Mouse (Mus musculus) forebrain, embryonic 16.5 days (tissue): ENCODE measurements around the gene Itpk1. TPM values are rescaled to one million over a fixed set of nuclear protein-coding genes. Genes with fewer than 3 reads are reported as not detected.

Experiments used
- ATAC-seq: fragments of 200-750 bp; cut with Nextera tagmentation; 2 replicates; pipeline ENCODE4 v1.8.0; 2017; ENCODE audit warnings: mild to moderate bottlenecking, moderate library complexity
- H3K27ac ChIP-seq: fragments of 300-500 bp; sonication (generic); 2 replicates; pipeline ENCODE4 v1.5.1; 2014; ENCODE audit warnings: low read length, control low read depth
- H3K27me3 ChIP-seq: fragments of 300-500 bp; sonication (generic); replicated peaks from 2 replicates; pipeline ENCODE4 v1.6.1; 2014; ENCODE audit warnings: low read length; ENCODE audit not compliant: control insufficient read depth, insufficient read depth
- H3K36me3 ChIP-seq: fragments of 300-500 bp; sonication (generic); 2 replicates; pipeline ENCODE4 v1.6.1; 2014; ENCODE audit not compliant: control insufficient read depth, insufficient read depth
- H3K4me1 ChIP-seq: fragments of 300-500 bp; sonication (generic); replicated peaks from 2 replicates; pipeline ENCODE4 v1.6.1; 2014; ENCODE audit warnings: low read length; ENCODE audit not compliant: control insufficient read depth, insufficient read depth
- H3K4me2 ChIP-seq: fragments of 300-500 bp; sonication (generic); 2 replicates; pipeline ENCODE4 v1.6.1; 2014; ENCODE audit warnings: mild to moderate bottlenecking, low read length, control low read depth
- H3K4me3 ChIP-seq: fragments of 300-500 bp; sonication (generic); replicated peaks from 2 replicates; pipeline ENCODE4 v1.5.1; 2014; ENCODE audit warnings: mild to moderate bottlenecking, low read length, control low read depth
- H3K9ac ChIP-seq: fragments of 300-500 bp; sonication (generic); replicated peaks from 2 replicates; pipeline ENCODE4 v1.6.1; 2014; ENCODE audit warnings: low read depth, low read length, control low read depth
- H3K9me3 ChIP-seq: fragments of 300-500 bp; sonication (generic); 2 replicates; pipeline ENCODE4 v1.6.1; 2016; ENCODE audit warnings: low read length; ENCODE audit not compliant: control insufficient read depth
- WGBS: fragments of 180-500 bp; shearing (Covaris S2); extraction: QIAGEN DNeasy Blood & Tissue Kit; methylation state at CpG from one replicate; pipeline ENCODE4 v1.1.7; 2014; 5-methylcytosine and 5-hydroxymethylcytosine counted together
- polyA plus RNA-seq: library from polyadenylated mRNA; unstranded; fragments of >200 nt; fragmentation: Nextera tagmentation; extraction: Ambion mirVana; gene quantifications from 2 replicates; pipeline ENCODE4 v1.2.1, GENCODE M21; 2015

Gene Itpk1
- polyA plus RNA-seq, 1 experiment from 2014 or later = 68.7 TPM

DNA sequence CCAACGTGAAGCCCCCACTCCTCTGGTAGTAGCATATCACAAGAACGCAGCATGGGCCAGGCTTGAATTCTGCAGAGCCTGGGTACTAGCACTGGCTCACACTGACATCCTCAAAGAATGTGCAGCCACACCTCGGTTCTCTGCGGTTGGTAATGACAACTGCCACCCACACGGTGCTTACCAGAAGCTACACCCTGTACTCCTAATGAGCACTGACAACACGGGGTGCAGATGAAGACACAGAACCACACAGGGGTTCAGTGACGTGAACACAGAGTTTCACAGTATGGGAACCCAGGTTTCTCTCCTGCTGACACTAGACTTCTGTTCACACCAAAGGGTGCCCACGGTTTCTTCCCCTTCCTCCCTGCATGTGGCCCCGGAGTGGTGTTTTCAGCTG lies 76.5 kb downstream of the Itpk1 start:
- H3K36me3 ChIP-seq = no peaks in the 10 kb centered on the region; the same call in 1 of the 2 replicates
- H3K27ac ChIP-seq = no peak overlapping the region
- no peak overlapping the region for H3K9ac ChIP-seq
- no peaks in the 10 kb centered on the region for H3K27me3 ChIP-seq
- 89% methylated on average over 9 of the region's 9 CpGs for WGBS
- peaks cover 18% of the 10 kb centered on the region for H3K4me1 ChIP-seq
- H3K9me3 ChIP-seq = no peaks in the 10 kb centered on the region
- H3K4me3 ChIP-seq = no peak overlapping the region
- ATAC-seq = no peak
- no peak overlapping the region for H3K4me2 ChIP-seq

DNA sequence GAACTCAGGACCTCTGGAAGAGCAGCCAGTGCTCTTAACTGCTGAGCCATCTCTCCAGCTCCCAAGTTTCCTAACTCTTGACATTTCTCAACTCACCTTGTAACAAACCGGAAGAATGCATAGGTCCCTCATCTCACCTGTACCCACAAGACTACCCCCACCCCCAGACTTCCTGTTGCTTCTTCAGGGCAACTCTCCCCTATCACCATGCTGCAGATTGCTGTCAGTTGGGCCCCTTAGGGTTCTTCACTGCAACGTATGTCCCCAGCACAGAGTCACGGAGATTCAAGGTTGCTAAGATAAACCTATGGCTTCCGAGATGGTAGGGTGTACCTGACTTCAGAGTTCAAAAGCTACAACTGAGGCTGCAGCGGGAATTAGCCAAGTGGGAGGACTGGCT lies 77.2 kb downstream of the Itpk1 start:
- H3K4me2 ChIP-seq = no peak overlapping the region
- H3K9me3 ChIP-seq = no peaks in the 10 kb centered on the region
- no peak overlapping the region for H3K4me3 ChIP-seq
- no peaks in the 10 kb centered on the region for H3K27me3 ChIP-seq
- H3K9ac ChIP-seq = no peak overlapping the region
- 92% methylated on average over 5 of the region's 5 CpGs for WGBS
- H3K36me3 ChIP-seq = no peaks in the 10 kb centered on the region; the same call in 1 of the 2 replicates
- H3K4me1 ChIP-seq = peaks cover 12% of the 10 kb centered on the region
- no peak for ATAC-seq
- no peak overlapping the region for H3K27ac ChIP-seq

DNA sequence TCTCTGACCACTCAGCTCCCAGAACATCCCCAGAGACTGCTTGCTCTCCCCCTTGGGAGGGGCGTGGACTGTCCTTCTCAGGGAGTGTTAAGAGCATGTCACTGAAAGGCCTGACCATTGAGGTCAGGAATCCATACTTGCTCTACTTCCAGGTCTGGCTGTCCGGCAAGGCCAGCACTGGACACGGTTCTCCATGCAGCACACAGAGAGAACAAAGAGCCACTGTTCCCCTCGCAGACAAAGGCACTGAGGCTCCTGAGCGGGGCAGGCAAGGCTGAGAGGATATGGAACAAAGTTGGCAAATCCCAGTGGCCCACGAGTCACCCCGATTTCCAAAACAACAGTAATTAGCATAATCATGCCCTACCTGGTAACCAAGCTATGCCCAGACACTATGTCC lies 77.9 kb downstream of the Itpk1 start:
- Histone ChIP-seq H3K9me3 (no peaks in the 10 kb centered on the region), H3K4me2 (no peak overlapping the region), H3K27me3 (no peaks in the 10 kb centered on the region), H3K4me1 (peaks cover 6% of the 10 kb centered on the region), H3K9ac (no peak overlapping the region), H3K36me3 (no peaks in the 10 kb centered on the region; the same call in 1 of the 2 replicates), H3K27ac (no peak overlapping the region), H3K4me3 (no peak overlapping the region)
- WGBS = 26% methylated on average over 7 of the region's 7 CpGs
- ATAC-seq = no peak

DNA sequence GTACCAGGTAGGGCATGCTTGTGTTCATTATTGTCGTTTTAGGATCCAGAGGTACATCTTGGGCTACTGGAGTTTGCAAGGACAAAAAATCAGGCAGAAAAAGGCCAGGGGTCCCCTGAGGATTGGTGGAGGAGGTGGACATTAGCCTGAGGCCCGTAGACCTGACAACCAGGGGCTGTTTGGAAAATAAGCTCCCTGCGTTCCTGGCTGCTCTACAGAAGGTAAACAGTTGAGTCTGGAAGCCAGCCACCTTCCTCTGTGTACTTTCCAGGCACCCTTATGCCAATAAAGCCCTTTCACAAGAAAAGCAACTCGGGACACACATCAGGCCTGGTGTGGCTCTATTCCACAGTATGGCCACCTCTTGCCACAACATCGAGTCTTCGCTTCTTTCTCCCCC lies 79.0 kb downstream of the Itpk1 start:
- 84% methylated on average over 6 of the region's 6 CpGs for WGBS
- no peaks in the 10 kb centered on the region for H3K27me3 ChIP-seq
- H3K36me3 ChIP-seq = no peaks in the 10 kb centered on the region; the same call in 1 of the 2 replicates
- H3K27ac ChIP-seq = no peak overlapping the region
- no peaks in the 10 kb centered on the region for H3K4me1 ChIP-seq
- no peak overlapping the region for H3K9ac ChIP-seq
- H3K4me3 ChIP-seq = no peak overlapping the region
- no peaks in the 10 kb centered on the region for H3K9me3 ChIP-seq
- no peak overlapping the region for H3K4me2 ChIP-seq
- ATAC-seq = no peak

DNA sequence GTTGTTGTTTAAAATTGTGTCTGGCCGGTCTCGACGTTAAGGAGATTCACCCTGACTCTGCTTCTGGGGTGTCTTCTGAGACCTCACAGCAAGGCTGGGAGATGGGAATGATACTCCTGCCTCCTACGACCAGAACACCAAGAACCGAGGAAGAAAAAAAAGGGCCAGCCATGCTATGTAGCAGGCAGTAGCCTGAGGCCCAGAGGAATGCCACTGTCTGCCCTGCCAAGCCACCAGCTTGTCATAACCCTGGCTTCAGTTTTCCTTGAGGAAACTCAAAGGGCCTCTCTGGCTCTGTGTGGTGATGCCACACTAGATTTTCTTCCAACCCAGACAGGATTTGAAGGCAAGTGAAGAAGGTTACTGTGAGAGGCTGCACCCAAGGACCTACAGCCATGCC lies 79.6 kb downstream of the Itpk1 start:
- Histone ChIP-seq H3K9ac (no peak overlapping the region), H3K4me1 (no peaks in the 10 kb centered on the region), H3K9me3 (no peaks in the 10 kb centered on the region), H3K36me3 (no peaks in the 10 kb centered on the region; the same call in 1 of the 2 replicates), H3K4me3 (no peak overlapping the region), H3K4me2 (no peak overlapping the region), H3K27me3 (no peaks in the 10 kb centered on the region), H3K27ac (no peak overlapping the region)
- ATAC-seq = no peak
- WGBS = 84% methylated on average over 5 of the region's 5 CpGs

DNA sequence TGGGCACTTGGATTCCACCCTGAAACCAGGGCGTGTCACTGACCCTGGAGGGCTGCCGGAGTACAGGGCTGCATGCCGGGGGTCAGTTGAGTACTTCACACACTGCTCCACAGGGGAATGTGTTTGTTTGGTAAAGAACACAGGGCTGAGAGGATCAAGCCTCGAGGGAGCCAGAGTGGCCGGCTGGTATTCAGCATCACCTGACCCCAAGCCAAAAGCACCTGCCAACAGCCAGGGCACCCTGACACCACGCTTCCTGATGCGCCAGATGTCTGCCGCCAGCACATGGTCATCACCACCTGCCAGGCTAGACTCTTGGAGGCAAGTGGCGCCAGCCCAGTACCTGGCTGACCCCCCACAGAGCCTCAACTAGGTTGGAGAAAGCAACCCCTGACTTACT lies 80.9 kb downstream of the Itpk1 start:
- no peak for ATAC-seq
- no peaks in the 10 kb centered on the region for H3K27me3 ChIP-seq
- no peaks in the 10 kb centered on the region for H3K9me3 ChIP-seq
- no peak overlapping the region for H3K4me3 ChIP-seq
- H3K4me2 ChIP-seq = no peak overlapping the region
- H3K27ac ChIP-seq = no peak overlapping the region
- H3K9ac ChIP-seq = no peak overlapping the region
- 75% methylated on average over 9 of the region's 9 CpGs for WGBS
- no peaks in the 10 kb centered on the region; the same call in 1 of the 2 replicates for H3K36me3 ChIP-seq
- H3K4me1 ChIP-seq = 0 out of 2 replicates have a peak, but pooled peaks cover 2% of the 10 kb centered on the region

DNA sequence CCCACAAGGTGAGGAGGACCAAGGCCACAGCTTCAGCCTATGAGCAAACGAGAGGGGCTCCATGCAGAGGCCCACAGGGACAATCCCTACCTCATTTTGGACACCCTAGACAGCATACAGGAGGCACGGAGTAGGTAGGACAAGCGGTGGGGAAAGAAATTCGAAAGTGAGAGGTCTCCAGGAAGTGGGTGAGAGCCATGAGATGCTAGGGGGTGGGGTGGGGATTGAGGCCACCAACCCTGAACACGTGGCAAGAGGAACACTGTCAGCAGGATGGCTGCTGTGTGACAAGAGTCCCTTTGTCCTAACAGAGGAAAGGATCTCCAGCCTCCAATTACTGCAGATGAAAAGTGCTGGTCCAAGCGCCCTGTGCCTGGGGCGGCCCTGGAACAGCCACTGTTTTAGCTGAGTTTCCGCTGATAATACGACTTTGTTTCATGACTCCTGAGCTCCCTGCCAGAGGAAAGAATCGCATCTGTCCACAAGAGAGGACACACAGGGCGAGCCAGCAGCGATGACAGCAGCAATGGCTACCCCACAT lies 82.4 kb downstream of the Itpk1 start:
- Histone ChIP-seq H3K4me2 (no peak overlapping the region), H3K27ac (no peak overlapping the region), H3K4me1 (peaks cover 11% of the 10 kb centered on the region), H3K36me3 (no peaks in the 10 kb centered on the region), H3K9ac (no peak overlapping the region), H3K4me3 (no peak overlapping the region), H3K27me3 (no peaks in the 10 kb centered on the region), H3K9me3 (no peaks in the 10 kb centered on the region)
- ATAC-seq = no peak
- WGBS = 65% methylated on average over 12 of the region's 12 CpGs

DNA sequence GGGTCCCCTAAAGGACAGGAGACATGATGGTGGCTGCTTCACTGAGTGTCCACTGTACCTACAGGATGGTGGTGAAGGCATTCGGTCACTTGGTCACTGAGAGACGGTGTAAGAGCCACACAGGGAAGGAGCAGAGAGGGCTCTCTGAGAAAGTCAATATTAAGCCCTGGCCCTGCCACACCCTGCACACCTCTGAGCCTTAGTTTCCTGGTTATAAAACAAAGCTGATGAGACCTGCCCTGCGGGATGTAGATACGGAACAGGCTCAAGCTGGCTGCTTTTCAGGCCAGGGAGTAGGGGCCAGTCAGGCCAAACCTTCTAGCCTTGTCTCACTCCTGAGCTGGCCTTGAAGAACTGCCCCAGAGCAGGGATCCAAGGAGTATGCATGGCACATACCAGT lies 82.9 kb downstream of the Itpk1 start:
- ATAC-seq = no peak

DNA sequence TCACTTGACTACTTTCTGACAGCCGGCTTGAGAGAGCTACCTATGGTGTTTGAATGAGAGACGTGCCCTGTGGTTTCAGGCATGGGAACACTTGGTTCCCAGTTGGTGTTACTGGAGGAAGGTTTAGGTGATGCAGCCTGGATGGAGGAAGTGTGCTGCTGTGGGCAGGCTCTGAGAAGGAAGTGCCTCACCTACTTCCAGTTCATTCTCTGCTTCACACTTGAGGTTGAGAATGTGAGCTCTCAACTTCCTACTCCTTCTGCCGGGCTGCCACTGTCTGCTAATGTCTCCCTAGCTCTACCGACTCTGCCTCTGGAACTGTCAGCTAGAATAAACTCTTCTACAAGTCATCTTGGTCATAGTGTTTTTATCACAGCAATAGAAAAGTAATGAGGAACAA lies 83.5 kb downstream of the Itpk1 start:
- Histone ChIP-seq H3K4me3 (no peak overlapping the region), H3K4me2 (no peak overlapping the region), H3K27ac (no peak overlapping the region), H3K4me1 (peaks cover 15% of the 10 kb centered on the region), H3K36me3 (no peaks in the 10 kb centered on the region), H3K9me3 (no peaks in the 10 kb centered on the region), H3K9ac (no peak overlapping the region), H3K27me3 (no peaks in the 10 kb centered on the region)
- 93% methylated on average over 4 of the region's 4 CpGs for WGBS
- ATAC-seq = no peak

More for the DNA sequence above, 82.9 kb downstream of the Itpk1 start:
- H3K4me2 ChIP-seq = no peak overlapping the region
- 96% methylated on average over 4 of the region's 4 CpGs for WGBS
- peaks cover 15% of the 10 kb centered on the region for H3K4me1 ChIP-seq
- no peaks in the 10 kb centered on the region for H3K9me3 ChIP-seq
- no peak overlapping the region for H3K9ac ChIP-seq
- no peak overlapping the region for H3K27ac ChIP-seq
- H3K36me3 ChIP-seq = no peaks in the 10 kb centered on the region
- H3K27me3 ChIP-seq = no peaks in the 10 kb centered on the region
- no peak overlapping the region for H3K4me3 ChIP-seq

DNA sequence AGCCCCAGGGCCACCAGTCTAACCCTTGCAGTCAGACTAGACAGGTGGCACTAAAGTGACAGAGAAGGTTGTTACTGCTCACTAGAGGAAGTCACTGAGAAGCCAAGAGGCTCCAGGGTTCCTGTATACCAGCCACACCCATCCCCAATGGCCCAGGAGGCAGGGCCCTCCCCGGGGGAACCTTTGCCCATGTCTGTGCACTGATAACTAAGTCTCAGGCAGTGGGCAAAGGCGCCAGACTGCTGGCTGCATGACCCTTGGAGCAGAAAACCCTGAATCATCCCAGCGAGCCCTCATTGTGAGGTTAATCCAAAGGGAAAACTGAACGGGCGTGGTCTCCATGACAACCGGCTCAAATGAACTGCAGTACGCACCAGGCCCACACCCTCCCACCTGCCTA lies 84.8 kb downstream of the Itpk1 start:
- WGBS = 37% methylated on average over 7 of the region's 7 CpGs
- no peaks in the 10 kb centered on the region for H3K36me3 ChIP-seq
- no peak overlapping the region for H3K4me2 ChIP-seq
- H3K9ac ChIP-seq = no peak overlapping the region
- no peak overlapping the region for H3K27ac ChIP-seq
- no peak for ATAC-seq
- no peaks in the 10 kb centered on the region for H3K27me3 ChIP-seq
- peaks cover 15% of the 10 kb centered on the region for H3K4me1 ChIP-seq
- H3K9me3 ChIP-seq = no peaks in the 10 kb centered on the region
- H3K4me3 ChIP-seq = no peak overlapping the region
